Mouse (Mus musculus): ENCODE results near the gene Zfyve19.

The Zfyve19 gene

GRCm38 (mm10) chr2:119196316-119197108, 11.9 kb upstream of the Zfyve19 start:
- no peak for DNase-seq

- DNase-seq: no peak
Observed at GRCm38 (mm10) chr2:119197493-119197892, 10.9 kb upstream of the Zfyve19 start.

- DNase-seq: no peak
Observed at GRCm38 (mm10) chr2:119198049-119198448, 10.4 kb upstream of the Zfyve19 start.

DNA sequence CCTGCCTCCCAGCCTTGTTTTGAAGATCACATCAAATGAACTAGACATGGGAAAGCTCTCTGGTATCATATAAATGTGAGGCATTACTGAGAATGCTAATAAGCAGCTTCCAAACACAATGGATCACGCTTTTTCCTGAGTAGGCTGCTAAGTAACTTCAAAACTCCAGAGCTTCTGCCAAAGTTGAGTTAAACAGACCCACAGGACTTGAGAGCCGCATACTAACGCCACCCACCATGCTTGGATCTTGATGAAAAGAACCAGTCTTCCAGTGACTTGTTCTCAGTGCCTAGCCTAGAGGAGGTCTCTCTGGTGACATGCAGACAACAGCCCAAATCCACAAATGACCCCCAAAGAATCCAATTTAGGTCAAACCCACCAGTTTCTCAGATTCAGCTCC, 9.5 kb upstream of the Zfyve19 start:
- no peak for DNase-seq

- no peak for DNase-seq
Observed at GRCm38 (mm10) chr2:119202914-119203453, 5.4 kb upstream of the Zfyve19 start.

- no peak for DNase-seq
Observed at GRCm38 (mm10) chr2:119203871-119204460, 4.5 kb upstream of the Zfyve19 start.

DNA sequence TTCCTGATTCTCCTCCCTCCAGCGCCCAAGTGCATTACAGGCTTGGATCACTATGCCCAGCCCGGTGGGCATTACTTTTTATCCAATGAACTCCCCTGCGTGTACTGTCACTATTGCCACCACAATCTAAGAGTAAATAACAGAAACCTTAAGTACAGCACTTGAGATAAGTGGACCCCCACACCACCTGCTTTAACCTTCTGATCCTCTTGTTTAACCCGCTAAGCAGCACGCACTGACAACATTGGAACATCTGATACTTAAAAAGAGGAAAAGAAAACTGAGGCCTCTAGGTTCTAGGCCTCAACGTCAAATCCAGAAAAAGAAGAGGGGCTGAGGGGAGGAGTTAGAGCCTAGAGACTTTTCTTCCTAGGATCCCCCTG, 465 bp upstream of the Zfyve19 start:
- no peak for DNase-seq

- no peak for DNase-seq
Observed at GRCm38 (mm10) chr2:119209176-119209507, 725 bp downstream of the Zfyve19 start.

- no peak for DNase-seq
Observed at GRCm38 (mm10) chr2:119229775-119230704, 21.6 kb downstream of the Zfyve19 start, which contains the start of gene Ppp1r14d. Gene Ppp1r14d, minus strand, starts transcription at chr2:119229906.

DNA sequence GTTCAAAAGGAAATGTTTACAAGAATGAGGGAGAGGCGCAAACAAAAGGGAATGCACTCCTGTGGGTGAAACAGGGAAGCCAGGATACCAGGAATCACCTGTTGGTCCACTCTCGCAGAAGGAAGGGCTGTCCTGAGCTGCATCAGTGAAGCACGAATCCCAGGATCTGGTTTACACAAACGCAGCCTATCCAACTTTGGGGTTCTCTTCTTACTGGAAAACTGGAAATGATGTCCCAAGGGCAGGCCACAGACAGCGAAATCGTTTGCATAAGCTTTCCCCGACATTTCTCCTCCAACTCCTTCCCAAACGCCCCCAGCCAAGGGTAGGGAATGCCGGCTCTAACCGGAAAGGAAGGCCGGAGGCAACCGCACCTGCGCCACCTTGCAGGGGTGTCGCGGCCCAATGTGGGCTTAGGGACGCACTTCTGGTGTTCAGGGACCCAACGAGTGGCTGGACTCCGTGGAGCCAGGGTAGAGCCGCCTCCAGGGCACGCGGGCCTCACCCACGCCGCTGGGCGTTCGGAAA, 28.3 kb downstream of the Zfyve19 start:
- DNase-seq: no peak

DNA sequence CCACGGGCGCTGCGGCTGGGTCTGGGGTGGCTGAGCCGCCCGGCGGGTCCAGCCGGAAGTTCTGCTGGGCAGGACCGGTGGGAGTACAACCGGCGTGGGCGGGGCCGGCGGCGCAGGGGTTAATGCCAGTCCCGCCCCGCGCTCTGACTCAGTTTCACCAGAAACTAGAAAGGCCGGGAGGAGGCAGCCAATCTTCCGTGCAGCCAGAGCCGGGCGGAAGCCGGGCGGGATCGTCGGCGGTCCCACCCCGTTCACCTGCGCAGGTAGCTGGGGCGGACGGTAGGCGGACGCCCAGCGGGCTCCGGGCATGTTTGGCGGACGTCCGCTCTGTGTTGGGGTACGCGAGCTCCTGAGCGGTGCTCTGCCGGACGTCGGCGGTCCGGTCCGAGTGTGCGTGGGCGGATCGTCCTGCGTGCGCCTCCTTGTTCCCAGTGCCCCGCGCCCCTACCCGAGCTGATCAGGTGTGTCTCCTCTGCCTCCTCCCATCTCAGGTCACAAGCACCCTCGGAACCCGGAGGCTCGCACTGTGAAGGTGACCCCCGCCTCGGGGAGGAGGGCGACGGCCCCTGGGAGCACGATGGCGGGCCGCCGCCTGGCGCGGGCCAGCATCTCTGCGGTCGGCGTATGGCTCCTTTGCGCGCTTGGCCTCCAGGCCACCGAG, 28.9 kb downstream of the Zfyve19 start, which contains the start of gene Spint1:
Gene Spint1 (plus strand): TSS at position 153 of the 661 bp plus-strand sequence.
- DNase-seq: no peak

DNA sequence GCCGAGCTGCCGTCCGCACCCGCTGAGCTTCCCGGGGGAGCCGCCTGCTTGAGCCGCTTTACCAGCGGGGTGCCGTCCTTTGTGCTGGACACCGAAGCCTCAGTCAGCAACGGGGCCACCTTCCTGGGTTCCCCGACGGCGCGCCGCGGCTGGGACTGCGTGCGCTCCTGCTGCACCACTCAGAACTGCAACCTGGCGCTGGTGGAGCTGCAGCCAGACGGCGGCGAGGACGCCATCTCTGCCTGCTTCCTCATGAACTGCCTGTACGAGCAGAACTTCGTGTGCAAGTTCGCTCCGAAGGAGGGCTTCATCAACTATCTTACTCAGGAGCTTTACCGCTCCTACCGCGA, 29.4 kb downstream of the Zfyve19 start:
- DNase-seq: no peak

- DNase-seq: no peak
Observed at GRCm38 (mm10) chr2:119238671-119239070, 30.3 kb downstream of the Zfyve19 start.

DNA sequence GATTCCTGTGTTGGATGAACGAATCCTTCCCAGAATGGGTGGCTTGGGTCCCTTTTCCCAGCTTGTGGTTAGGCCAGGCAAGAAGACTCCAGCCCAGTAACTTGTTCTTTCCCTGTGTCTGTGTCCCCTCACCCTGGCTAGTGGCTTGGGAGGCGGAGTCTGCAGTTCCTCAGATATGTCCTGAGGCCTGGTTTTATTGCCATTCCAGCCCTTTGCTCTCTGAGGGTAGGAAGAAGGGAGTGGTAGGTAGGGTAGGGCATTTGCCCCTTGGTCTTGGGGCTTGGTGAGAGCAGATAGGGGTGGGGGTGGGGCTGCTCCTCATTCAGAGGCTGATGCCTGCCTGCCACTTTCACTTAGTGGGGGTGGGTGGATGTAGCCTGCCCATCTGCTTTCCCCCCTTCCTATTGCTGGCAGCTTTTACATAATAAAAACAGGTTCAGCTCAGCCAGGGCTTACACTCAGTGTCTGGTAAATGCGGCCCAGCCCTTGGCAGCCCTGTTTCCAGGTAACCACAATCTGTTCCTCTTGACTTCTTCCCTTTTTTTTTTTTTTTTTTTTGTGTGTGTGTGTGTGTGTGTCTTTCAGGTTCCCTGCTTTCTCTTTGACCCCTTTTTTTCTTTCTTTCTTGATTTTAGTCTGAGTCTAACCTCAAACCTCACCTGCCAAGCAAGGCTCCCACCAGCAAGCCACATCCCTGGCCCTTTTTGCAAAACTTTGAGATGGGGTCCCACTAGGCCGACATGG, 31.8 kb downstream of the Zfyve19 start:
- DNase-seq: no peak

- DNase-seq: no peak
Observed at GRCm38 (mm10) chr2:119240819-119241186, 32.4 kb downstream of the Zfyve19 start.

DNA sequence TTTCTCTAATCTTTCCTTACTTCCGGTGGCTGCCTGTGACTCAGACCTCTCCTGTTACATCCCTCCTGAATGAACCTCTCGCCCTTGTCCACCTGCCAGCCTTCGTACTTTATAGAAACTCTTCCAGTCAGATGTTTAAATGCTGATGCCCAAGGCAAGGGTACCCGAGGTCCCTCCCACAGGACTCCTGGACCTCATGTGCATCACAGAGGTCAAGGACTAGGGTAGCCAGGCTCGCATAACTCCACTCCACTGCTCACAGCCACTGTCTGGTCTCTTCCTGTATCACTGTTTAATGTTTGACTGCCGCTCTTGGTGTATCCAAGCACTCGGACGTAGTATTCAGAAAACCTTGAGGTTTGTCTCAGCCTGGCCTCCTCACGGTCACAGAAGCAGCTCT, 34.1 kb downstream of the Zfyve19 start:
- no peak for DNase-seq

DNA sequence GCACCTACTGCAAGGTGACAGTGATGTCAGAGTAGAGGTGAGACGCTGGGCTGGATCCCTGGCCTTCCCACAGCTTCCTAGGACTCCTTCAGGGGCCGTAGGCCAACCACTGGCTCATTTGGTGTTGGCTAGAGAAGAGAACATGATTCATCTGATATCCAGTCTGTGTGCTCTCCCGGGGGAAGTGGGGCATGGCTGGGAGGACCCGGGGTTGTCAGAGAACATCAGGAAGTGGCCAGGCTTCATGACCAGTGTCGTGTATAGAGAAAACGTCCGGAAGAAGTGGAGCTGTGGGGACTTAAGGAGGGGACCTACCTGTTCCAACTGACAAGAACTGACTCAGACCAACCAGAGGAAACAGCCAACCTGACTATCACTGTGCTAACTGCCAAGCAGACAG, 36.8 kb downstream of the Zfyve19 start:
- no peak for DNase-seq

DNA sequence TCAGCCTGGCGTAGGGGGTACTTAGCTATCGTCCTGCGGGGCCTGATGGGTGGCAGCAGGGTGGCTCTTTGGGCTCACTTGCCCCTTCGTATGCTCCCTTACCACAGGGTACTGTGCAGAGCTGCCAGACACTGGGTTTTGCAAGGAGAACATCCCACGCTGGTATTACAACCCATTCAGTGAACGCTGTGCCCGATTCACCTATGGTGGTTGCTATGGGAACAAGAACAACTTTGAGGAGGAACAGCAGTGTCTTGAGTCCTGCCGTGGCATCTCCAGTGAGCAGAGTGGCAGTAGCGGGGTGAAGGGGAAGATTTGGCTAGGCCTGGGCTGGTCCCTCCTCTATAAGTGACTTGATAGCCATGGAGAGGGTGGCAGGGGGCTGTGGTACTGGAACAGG, 39.5 kb downstream of the Zfyve19 start:
- DNase-seq: no peak

DNA sequence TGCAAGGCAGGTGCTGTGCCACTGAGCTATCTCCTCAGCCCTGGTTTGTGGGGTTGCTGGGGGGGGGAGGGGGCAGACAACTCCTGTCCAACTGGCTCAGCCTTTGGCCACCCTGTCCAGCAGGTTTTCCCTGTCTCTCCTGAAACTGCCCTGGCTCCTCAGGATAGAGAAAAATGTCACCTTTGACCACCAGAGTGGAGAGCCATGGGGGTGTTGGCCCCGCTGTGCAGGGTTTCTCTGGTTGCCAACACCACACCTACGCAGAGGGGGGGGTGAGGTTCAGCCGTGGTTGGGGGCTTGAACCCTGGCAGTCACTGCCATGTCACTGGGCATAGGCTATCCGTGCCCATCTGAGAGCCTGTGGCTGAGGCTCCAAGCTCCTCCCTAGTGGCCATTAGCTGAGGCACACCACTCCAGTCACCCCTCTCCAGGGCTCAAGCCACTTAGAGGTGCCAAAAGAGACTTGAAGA, 41.2 kb downstream of the Zfyve19 start:
- DNase-seq: no peak

GRCm38 (mm10) chr2:119250377-119250776, 42.0 kb downstream of the Zfyve19 start:
- DNase-seq: no peak

- peak; percentile 90 to 91 for DNase-seq
Observed at GRCm38 (mm10) chr2:119250826-119251478, 42.5 kb downstream of the Zfyve19 start.
